Mouse (Mus musculus) monocyte, adult 5-6 weeks (primary cell): ENCODE results near the gene Ddx56. TPM values are rescaled to one million over a fixed set of nuclear protein-coding genes. Genes with fewer than 3 reads are reported as not detected.
"Not testable (repeated sequence)": the region's sequence is repeated elsewhere in the genome, so short reads cannot be mapped to it uniquely, and the experiment has no call there.

ENCODE experiments used
- ATAC-seq: fragments of 153-309, 156-312 bp; replicated peaks from 2 replicates; pipeline ENCODE4 v1.8.0; 2017; ENCODE audit warnings: mild to moderate bottlenecking; ENCODE audit not compliant: low TSS enrichment, insufficient number of reproducible peaks, severe bottlenecking, poor library complexity, low FRiP score
- total RNA-seq: library from RNA; stranded (forward); fragments of 200-1000, 200-491, 200-594 nt; gene quantifications from 3 replicates; pipeline ENCODE4 v1.2.3, GENCODE M21; 2017

Gene Ddx56
- total RNA-seq, 1 experiment from 2014 or later = 8.9 TPM

DNA sequence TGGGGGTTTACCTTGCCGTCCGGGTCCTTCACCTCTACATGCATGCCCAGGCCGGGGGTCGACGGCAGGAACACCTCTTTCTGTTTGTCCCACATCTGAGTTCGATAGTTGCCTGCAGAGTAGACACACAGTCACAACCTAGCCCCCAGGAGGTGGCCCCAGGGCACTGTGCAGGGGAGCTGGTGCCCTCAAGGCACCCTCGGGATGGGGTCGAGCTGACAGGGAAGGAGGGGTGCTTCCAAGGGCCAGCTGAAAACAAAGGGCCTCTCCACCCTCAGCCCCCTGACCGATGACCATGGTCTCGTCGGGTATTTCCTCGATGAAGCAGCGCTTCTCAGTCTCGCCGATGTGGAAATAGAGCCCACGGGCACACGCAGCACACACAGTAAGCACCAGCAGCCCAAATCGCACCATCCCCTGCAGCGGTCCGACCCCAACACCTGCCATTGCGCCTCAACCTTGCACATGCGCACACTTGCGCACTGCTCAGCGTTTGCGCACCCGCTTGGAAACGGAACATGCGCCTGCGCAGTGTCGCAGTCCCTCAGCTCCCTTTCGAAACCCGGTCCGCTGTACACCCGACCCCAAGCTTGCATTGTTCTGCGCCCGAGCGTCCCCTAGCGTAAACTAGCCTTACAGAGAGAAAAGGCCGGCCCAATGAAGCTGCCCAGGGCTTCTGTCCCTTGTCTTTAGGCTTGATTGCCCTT lies 7.0 kb upstream of the Ddx56 start, which contains the start of gene Tmed4:
TSS of gene Tmed4 (minus strand) at position 484 of the 707 bp plus-strand sequence.
- peak; percentile 96 for ATAC-seq

DNA sequence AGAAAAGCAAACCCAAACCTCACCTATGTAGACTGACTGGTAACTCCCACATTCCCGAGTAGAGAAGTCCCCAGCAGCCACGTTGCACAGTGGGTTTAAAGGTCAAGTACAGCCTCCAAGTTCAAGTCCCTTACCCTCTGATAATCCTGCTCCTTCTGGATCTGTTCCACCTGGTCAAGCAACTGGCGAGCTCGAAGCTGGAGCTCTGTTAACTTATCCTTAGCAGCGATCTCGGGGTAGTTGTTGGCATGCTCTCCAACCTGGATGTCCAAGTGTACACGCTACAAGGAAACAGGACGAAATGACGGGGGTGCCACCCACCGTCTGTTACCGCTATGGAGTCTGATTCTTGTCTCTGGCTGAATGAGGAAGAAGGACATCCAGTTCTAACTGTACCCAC lies 6.0 kb upstream of the Ddx56 start:
- ATAC-seq = no peak

DNA sequence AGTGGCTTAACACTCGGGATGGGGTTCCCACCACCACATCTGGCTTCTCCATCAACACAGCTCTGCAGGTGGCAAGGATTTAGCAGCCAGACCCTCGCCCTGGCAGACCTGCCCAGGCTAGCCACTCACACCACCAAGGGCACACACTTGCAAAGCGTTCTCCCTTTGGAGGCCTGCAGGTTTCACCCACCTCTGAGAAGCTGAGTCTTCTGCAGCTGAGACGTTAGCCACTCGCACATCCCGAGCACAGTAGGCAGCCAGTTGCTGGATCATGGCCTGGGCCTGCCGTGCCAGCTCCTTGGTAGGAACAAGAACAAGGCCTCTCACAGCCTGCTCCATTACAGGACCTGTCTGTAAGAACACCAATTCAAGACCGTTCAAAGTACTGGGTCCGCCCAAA lies 951 bp downstream of the Ddx56 start:
- no peak for ATAC-seq

DNA sequence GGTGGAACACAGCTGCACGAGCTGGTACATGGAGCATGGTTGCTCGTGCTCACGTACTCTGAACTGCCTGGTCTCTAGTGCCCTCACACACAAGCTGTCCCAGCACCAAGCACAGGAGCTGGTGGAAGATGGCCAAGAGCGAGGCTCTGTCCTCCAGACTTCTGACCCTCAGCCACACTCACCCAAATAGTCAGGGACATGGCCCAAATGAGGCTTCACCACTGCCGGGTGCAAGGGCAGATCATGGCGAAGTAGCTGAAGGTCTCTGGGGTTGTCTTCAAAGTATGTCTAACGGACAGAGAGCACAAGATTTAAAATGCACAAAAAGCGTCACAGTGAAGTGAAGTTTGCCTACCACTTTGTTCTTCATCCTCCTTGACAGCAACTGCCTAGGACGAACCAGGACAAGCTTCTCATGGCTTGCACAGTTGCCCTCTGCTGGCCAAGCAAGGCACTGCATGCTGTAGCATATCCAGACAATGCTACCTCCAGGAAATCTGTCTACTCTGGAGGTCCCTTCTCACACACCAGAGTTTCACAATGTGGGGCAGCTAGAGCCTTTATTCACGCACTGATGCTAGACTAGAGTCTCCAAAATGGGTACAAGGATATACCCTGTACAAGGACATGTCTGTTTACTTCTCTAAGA lies 6.0 kb downstream of the Ddx56 start:
- ATAC-seq = peak; percentile 56

DNA sequence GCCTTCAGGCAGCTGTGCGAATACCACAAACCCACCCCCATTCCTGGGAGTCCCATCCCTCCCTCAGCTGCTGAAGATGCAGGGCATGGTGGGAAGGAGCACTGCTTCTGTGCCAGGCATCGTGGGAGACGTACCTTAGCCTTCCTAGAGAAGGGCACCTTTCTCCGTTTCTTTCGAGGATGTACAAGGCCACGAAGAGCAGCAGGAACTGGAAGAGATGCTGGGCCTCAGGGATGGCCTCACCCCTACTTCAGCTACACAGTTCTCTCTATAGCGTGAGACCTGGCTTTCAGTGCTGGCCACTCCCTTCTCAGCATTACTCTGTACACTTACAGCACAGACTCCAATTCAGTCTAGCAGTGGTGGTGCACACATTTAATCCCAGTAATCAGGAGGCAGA lies 8.2 kb downstream of the Ddx56 start:
- ATAC-seq = no peak

DNA sequence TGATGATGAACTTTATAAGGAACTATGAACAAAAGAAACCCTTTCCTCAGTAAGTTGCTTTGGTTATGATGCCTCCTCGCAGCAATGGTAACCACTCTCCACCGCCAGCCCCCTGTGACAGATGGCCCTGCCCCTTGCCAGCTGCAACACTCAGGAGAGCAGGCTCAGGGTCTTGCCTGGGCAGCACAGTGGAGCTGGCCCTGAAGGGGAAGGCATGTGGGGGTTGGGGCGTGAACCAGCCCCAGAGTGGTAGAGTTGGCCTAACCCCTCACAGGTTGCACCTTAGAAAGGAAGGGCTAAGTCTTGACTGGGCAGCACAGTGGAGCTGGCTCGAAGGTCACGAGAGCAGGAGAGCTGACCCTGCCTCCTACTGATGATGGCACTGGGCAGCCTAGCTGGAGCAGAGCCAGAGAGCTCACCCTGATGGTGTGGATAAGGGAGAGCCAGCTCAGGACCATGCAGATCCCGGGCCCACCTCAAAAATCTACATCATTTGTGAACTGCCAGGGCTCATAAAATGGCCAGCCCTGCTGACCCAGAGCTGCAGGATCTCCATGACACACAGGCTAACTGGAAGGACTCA lies 11.0 kb downstream of the Ddx56 start:
- 0 out of 2 replicates have a peak, but pooled peaks have one; percentile 45 for ATAC-seq

DNA sequence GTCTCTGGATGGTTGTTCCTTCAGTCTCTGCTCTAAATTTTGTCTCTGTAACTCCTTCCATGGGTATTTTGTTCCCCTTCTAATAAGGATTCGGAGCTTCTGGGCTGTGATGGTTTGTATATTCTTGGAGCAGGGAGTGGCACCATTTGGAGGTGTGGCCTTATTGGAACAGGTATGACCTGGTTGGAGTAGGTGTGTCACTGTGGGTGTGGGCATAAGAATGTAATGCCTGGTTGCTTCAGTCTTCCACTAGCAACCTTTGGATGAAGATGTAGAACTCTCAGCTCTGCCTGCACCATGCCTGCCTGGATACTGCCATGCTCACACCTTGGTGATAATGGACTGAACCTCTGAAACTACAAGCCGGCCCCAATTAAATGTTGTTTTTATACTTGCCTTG lies 13.0 kb downstream of the Ddx56 start:
- ATAC-seq = not testable (repeated sequence)

DNA sequence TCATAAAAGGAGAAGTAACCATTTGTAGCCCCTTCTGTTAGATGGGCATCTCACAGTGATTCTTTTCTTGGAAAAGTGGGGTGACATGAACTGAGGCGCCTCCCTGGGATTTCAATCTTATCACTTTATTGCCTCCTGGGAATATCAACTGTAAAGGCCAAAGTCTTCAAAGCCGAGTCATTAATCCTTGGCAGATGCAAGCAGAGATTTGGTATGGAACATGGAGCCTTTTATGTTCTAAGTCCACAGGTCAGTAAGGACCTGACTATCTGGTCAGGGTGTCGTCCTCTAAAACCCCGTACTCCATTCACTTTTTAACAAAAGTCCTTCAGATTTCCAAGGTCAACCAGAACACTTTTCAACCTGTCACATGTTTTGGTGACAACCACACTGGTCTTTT lies 14.7 kb downstream of the Ddx56 start:
- no peak for ATAC-seq

DNA sequence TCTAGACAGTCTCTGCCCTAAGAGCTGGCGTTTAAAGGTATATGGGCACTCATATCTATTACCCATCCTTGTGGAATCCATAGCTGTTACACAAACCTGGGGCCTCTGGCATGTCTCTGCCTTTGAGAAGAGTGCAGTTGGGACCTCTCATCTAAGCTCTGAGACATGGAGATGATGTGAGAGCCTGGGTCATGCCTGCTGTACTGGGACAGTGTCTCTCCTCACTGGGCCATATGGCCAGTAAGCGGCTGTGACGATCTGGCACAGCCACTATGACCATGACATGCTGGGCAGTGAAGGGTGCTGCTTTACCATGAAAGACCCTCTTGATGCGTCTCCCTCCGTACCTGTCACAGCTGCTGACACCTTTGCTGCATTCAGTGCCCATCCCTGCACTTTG lies 15.3 kb downstream of the Ddx56 start:
- ATAC-seq = no peak

DNA sequence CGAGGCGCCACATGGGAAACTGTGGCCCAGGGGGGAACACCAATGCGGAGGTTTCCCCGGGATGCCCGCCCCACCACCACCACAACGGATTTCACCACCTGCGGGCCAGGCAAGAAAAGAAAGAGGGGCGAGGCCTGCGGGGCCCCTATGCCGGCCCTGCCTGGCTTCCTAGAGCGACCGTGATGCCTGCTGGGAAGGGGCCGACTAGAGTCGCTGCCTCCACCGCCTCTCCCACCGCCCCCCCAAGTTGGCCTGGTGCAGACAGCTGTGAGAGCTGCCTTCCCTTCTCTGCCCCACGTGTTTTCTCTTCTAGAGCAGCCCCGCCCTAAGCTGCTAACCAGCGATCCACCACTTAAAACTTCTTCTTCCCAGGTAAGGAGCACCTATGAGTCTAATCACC lies 22.9 kb downstream of the Ddx56 start:
- no peak for ATAC-seq

DNA sequence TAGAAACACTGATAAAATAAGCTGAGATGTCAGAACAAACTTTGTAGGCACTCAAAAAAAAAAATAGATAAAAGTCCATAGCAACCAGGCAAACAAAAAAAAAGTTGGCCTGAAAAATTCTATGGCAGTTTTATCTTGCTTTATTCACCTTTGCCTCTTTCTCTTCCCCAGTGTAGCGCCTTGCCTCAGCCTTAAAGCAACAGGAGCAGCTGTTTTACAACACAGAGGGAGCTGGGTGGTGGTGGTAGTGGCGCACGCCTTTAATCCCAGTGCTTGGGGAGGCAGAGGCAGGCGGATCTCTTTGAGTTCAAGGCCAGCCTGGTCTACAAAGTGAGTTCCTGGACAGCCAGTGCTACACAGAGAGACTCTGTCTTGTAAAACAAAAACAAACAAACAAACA lies 34.5 kb downstream of the Ddx56 start:
- no peak for ATAC-seq

DNA sequence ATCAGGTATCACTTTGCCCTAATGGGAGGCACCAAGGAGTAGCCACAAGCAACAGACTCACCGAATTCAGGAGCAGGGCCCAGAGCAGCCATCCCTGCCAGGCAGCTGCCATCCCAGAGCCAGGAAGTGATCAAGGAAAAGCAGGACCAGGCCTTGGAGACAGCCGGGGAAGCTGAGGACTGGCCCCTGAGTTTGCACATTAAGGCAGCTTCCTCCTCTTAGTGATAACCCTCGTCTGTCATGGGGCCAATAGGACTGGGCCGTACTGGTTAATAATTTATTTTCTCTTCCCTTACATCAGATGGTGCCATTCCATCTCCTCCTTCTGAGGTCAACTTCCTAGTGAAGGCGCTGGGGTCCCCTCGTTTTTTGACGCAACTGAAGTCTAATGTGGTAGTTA lies 37.6 kb downstream of the Ddx56 start, which contains the start of gene Npc1l1:
TSS of gene Npc1l1 (minus strand) at position 132 of the 400 bp plus-strand sequence.
- no peak for ATAC-seq

DNA sequence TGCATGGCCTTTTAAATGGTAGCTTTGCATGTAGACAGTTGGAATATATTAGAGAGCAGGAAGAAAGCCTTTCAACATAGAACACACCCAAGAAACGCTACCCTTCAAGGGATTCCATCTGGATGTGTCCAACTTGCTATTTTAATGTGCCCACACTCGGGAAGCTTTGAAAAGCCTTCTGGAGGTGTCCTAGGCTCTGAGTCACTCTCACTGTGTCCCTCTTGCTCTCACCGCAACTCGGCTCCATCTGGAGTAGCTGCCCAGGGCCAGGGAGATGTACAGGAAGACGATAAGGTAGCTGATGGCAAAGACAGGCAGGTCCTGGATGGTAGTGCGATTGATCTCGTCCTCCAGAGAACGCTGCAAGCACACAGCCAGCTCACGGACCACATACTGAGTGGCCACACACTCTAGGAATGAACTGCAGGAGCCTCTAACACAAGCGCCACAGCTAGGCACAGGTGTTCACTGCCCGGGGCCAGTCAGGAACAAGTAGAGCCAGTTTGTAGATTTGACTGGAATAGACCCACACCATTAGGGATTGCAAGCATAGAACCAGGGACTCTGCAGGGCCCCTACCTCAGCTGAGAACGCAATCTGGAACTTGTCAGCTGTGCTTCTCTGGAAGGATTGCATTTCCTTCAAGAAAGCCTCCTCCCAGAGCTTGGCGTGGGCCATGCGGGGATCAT lies 42.9 kb downstream of the Ddx56 start:
- ATAC-seq = no peak

DNA sequence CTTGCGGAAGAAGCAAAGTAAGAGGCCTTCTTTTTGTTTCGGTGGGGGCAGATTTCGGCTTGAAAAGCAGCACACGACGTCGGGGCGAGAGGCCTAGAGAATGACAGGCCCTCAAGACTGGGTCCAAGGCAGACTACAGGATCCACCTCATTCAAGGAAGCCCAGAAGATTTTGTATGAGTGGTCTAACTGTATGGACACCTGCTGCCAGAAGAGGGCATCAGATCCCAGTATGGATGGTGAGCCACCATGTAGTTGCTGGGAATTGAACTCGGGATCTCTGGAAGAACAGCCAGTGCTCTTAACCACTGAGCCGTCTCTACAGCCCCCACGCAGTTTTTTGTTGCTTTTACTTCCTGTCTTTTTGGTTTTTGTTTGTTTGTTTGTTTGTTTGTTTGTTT lies 45.4 kb downstream of the Ddx56 start:
- ATAC-seq = no peak

DNA sequence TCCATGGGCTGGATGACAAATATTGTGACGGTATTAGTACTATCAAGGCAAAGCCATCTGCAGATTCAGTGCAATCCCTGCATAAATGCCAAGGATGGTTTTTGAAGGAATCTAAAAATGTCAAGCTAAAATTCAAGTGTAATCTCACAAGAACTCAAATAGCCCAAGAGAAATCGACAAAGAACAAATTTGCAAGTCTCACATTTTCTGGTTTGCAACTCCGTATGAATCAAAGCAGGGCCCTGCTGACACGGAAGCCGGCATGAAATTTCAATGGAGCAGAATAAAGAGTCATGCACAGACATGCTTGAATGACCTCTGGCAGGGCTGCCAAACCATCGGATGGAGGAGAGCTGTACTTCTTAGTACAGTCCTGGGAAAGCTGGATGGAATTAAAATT lies 47.6 kb downstream of the Ddx56 start:
- no peak for ATAC-seq

DNA sequence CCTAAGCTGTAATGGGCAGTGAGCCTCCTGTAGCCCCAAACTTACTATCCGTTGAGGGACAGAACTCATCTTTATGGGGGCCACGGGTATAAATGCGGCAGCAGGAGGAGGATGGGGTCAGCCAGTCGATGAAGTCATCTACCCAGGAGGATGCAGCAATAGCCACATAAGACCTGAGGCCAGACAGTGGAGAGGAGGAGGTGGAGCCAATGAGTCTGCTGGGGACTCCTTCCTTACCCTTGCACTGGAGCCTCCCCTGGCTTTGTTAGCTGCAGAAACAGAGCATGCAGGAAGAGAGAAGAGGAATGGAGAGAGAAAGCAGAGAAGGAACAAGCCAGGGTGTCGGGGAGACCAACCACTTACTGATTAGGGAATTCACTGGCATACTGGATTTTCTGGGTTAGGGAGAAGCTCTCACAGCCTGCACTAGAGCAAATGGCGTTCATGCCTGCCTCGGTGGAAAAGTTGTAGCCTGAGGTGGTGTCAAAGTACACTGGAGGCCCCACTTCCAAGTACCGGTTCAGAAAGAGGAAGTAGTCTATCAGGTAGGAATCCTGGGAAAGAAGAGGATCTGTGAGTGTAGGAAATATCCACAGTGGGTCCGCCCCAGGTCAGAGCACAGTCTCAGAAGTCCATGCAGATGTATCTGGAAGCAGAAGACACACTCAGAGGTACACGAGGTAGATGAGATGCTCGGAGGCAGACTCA lies 49.2 kb downstream of the Ddx56 start:
- ATAC-seq = no peak

DNA sequence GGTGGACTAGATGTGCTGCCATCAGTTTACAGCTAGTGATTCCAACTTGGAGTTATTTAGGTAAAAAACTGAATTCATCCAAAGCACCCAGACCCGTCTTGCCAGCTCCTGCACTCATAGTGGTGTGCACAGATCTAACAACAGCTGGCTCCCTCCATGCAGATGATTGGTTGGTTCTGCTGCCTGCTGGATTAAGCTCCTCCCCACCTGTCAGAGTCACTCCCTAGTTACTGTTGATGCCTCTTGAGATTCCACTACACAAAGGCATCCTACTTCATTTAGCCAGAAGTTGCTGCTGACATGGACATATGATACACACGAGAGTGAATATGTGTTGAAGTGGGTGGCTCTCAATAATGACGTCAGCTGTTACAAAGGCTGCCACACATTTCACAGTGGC lies 50.7 kb downstream of the Ddx56 start:
- no peak for ATAC-seq
